Mouse (Mus musculus) urinary bladder, adult 18-20 months (tissue): ENCODE measurements at regions not wholly inside any gene's neighbourhood (a gene's known extent, or its start where the extent isn't known, plus 50 kb on each side); places are given as distances from the start of the nearest gene placed in this dataset.
A peak's percentile ranks its signal among the peaks of the same experiment; 100 is the strongest.

Experiments used
- DNase-seq, 2 experiments: peaks; one replicate each; pipeline ENCODE4 v3.0.0; 2022; ENCODE audit warnings: low spot score in 2 of 2, mixed read lengths in 2 of 2

DNA sequence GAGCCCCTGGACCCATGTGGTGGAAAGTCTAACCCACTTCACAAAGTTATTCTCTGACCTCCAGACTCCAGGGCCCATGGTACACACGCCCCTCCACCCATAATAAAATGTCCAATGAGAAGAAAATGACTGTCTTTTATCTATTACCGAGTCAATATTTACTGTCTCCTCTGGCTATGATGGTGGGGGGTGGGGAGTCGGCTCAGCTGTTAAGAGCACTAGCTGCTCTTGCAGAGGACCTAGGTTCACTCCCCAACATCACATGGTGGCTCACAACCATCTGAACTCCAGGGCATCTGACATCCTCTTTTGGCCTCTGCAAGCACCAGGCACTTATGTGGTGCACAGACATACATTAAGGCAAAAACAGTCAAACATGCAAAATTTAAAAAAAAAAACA is 93.8 kb upstream of the Tmem189 start:
- no peak for DNase-seq

- DNase-seq: no peak
Measured at GRCm38 (mm10) chr2:167782231-167782999, 92.8 kb upstream of the Tmem189 start.

- DNase-seq: no peak
Measured at GRCm38 (mm10) chr2:167781496-167781895, 91.9 kb upstream of the Tmem189 start.

DNA sequence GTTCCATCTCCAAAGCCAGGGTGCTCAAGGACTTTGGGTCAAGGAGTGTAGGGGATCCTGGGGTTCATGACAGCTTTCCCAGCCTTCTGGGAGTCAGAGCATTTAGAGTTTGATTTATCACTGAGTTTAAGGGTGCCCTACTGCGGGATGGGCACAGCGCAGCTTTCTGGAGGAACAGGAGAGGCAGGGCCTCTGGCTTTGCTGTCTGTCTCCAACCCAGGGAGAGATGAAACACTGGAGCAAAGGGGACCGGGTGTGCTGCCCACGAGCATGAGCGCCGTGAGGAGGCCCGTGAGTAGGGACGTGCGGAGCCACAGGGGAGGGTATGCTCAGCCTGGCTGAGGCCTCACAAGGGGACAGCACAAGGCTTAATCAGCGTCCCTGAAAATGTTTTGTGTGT is 89.1 kb upstream of the Tmem189 start:
- no peak for DNase-seq

- DNase-seq: no peak
Measured at GRCm38 (mm10) chr2:167778271-167778670, 88.6 kb upstream of the Tmem189 start.

DNA sequence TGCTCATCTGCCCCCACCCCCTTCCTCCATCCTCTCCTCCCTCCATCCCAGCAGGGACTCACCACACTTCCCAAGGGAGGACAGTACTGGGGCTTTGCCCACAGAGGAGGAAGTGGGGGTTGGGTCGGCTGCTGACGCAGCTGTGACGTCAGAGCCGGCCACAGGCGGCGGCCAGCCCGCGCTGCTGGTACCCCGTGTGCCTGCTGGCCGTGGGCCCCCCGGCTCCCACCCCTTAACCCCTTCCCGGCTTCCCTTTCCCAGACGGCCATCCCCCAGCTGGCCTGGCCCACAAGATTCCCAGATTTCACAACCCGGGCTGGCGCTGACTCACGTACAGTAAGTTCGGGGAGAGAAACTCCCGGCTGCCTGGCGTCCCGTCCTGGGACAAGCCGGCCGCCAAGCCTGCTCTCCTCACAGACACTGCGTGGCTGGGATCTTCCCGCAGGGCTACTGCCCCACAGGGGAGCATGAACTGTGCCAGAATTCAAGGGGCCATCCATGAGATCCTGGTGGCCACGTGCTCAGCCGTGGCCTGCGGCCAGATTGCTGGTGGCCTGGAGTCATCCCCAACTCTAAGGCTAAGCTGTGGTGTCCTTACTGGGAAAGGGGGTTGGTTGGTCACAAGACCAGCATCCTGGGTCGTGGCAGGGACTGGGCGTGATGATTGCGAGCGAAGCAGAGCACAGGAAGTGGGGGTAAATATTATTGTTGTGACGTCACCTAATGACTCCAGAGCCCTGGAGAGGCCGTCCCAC is 87.9 kb upstream of the Tmem189 start:
- DNase-seq: peak; percentile 67 to 85

DNA sequence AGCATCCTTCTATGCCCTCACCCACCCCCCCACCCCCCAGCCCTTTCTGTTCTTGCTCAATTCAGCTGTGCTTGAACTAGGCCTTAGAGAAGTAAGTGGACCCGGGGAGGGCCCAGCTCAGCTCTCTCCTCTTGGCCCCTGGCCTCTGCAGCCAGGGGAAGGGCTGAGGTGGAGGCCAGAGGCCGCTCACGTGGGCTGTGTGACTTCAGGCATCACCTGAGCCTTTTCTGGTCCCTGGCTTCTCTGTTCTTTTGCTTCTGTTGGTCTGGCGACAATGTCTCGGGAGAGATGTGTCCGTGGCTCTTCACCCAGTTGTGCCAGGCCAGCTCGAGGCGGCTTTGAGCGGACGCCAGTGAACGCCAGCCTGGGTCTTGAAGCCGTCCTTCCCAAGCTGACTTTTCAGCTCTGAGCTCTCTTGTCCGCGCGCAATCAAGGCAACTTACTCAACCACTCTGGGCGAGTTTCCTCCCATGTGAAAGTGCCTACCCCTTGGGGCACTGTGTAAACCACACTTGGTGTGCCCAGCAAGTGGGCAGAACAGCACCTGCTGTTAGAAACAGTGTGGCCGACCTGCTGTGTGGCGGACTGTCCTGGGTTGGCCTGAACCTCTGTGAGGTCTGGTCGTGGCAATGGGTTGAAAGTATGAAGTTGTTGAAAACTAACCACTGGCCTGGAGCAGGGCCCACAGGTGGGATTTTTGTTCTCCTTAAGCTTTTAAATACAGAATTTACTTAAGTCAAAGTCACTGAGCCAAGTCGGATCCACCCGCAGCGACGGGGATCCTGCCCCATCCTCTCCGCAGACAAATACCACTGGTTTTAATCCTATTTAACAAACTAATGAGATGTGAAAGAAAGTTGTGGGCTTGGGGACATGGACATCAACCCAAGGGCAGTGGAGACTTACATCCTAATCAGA is 86.9 kb upstream of the Tmem189 start:
- DNase-seq: no peak

GRCm38 (mm10) chr2:167775218-167775915 is 85.7 kb upstream of the Tmem189 start:
- no peak for DNase-seq

DNA sequence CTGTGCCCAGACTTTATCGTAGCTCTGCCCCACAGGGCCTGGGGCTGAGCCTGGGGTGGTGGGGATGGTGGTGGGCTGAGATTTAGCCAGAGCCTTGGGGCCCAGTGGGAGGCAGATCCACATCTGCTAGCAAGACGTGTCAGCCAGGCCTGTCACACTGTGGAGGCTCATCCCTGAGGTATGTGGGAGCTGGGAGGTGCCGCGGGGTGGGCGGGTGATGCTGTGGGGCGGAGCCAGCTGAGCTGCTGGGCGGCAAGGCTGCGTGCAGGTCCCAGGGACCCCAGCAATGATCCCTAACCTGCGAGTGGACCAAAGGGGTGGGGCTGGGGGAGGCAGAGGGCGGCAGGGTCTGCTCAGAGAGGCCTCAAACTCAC is 85.2 kb upstream of the Tmem189 start:
- no peak for DNase-seq

DNA sequence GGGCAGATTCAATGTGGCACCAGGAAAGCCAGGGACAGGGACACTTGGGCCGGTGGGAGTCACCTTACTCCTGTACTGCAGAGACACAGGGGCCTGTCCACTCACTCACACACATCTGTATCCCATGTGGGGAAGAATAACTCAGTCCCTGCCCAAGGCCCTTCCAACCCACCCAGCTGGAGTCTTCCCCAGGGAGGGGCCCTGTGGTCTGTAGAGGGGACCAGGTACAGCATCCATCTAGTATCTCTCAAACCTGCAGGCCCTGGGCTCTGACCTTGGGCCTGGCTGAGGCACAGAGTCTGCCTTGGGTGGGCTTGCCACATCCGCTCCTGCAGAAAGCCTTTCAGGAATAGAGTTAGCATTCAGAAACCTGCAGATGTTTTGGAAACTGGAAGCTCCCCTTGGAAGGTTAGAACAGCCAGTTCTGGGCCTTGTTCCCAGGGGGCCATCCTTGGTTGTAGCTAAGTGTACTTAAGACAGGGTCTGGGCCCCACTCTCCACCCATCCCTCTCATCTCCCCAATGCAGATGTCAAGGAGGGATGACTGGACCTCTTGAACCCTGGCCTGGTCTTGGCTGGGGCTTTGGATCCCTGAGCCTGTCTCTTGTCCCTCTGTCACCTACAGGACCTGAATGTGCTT is 84.7 kb upstream of the Tmem189 start:
- no peak for DNase-seq

DNA sequence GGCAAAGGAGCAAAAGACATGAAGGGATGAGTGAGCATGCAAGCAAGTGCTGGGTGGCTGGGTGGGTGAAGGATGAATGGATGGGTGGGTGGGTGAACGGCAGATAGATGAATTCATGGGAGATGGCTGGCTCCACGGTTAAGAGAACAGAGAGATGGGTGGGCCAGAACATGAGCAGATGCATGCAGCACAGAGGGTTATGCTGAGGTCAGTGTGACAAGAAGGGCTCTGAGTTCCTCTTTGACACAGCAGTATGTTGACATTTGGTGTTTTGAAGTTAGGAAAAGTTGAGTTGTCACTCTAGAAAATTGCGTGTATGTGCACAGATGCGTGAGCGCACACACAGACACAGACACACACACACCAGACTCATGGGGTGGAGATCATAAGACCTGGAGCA is 83.2 kb upstream of the Tmem189 start:
- DNase-seq: no peak

DNA sequence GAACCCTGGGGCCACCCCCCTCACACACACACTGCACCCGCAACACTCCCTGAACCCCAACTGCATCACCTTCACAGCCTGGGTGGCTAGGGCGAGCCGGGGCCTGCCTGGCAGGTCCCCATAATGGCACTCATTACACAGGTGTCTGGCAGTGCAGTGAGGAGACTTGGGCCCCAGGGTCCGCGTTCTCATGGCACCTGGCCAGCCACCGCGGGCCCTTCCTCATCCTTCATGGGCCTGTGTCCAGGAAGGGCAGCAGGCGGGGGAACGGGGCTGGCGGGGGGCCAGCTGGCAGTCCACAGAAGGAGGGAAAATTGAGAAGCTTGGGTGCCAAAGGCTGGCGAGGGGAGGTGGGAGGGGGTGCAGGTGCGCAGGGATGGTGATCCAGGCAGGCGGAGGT is 78.3 kb upstream of the Tmem189 start:
- DNase-seq: no peak

GRCm38 (mm10) chr2:167767371-167767770 is 77.7 kb upstream of the Tmem189 start:
- DNase-seq: no peak

DNA sequence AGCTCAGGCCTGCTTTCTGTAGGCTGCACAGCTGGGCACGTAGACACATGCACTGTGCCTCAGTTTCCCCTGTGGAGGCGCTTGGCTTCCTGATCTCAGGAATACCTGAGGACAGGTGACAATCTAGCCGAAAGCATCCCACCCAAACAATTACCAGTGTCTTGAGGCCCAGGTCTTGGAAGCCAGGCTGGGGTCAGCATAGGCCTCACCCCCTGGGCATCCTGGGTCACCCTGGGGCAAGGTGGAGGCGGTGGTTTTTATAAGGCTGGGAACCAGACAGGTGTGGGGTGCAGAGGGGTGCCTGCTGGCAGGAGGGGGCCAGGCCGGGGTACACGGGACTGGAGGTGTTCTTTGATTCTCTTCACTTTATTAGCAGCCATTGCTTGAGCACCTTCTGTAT is 76.2 kb upstream of the Tmem189 start:
- DNase-seq: no peak

DNA sequence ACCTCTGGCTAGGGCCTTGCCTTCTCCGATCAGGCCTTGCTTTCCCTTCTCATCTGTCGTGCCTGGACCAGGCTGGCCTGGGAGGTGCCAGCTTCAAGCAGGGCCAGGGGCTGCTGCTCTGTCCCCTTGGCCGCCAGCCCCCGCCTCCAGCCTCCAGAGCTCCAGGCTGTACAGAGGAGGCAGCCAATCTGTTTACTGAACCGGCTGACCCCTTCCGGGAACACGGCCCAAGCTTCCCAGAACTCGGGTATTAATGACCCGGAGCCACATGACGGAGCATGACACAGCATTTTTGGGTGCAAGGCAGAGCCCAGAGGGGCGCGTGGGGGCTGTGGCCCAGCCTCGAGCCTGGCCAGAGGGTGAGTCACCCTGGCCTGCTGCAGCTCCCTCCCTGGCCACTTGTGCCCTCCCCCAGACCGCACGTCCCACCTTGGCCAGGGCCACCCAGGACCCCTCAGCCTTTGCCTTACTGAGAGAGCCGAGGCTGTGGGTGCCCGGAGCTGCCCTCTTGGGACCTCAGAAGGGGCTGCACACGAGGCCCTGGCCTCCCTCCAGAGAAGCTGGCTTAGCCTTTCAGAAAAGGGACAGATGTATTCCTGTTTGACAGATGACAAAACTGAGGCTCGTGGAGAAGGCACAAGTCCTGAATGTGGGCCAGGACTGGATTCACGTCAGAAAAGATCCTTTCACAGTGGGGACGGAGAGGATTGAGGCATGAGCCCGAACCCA is 75.6 kb upstream of the Tmem189 start:
- peak; percentile 75 to 91 for DNase-seq

GRCm38 (mm10) chr2:167763891-167764410 is 74.3 kb upstream of the Tmem189 start:
- DNase-seq: no peak

DNA sequence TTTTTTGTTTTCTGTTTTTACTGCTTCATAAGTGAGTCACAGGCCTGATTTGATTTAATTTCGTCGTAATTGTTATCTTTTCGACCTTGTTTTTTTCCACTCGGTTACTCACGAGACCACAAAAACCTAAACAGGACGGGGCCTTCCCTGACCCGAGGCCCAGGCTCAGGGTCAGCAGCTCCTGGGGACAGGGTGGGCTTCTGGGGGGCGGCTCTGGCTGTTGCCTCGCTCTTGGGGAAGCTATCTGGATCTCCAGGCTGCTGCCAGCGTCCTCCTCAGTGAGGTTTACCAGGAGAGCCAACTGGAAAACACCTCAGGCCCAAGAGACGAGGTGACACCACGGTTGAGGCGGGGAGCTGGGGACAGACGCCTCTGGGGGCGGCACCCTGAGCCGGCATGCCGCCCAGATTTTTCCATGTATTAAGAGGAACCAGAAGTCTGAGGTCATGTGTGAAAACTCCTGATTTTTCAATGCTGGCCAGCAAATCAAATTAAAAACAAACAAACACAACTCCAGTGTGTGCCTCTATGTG is 71.8 kb upstream of the Tmem189 start:
- DNase-seq: no peak

GRCm38 (mm10) chr2:167760681-167761403 is 71.2 kb upstream of the Tmem189 start:
- DNase-seq: no peak
